Mouse (Mus musculus) forebrain, embryonic 16.5 days (tissue): ENCODE data around the gene Adam11. TPM values are rescaled to one million over a fixed set of nuclear protein-coding genes. Genes with fewer than 3 reads are reported as not detected.
A peak's percentile ranks its signal among the peaks of the same experiment; 100 is the strongest.

ENCODE experiments used
- ATAC-seq: fragments of 200-750 bp; cut with Nextera tagmentation; 2 replicates; pipeline ENCODE4 v1.8.0; 2017; ENCODE audit warnings: mild to moderate bottlenecking, moderate library complexity
- H3K27ac ChIP-seq: fragments of 300-500 bp; sonication (generic); 2 replicates; pipeline ENCODE4 v1.5.1; 2014; ENCODE audit warnings: low read length, control low read depth
- H3K27me3 ChIP-seq: fragments of 300-500 bp; sonication (generic); replicated peaks from 2 replicates; pipeline ENCODE4 v1.6.1; 2014; ENCODE audit warnings: low read length; ENCODE audit not compliant: control insufficient read depth, insufficient read depth
- H3K36me3 ChIP-seq: fragments of 300-500 bp; sonication (generic); 2 replicates; pipeline ENCODE4 v1.6.1; 2014; ENCODE audit not compliant: control insufficient read depth, insufficient read depth
- H3K4me1 ChIP-seq: fragments of 300-500 bp; sonication (generic); replicated peaks from 2 replicates; pipeline ENCODE4 v1.6.1; 2014; ENCODE audit warnings: low read length; ENCODE audit not compliant: control insufficient read depth, insufficient read depth
- H3K4me2 ChIP-seq: fragments of 300-500 bp; sonication (generic); 2 replicates; pipeline ENCODE4 v1.6.1; 2014; ENCODE audit warnings: mild to moderate bottlenecking, low read length, control low read depth
- H3K4me3 ChIP-seq: fragments of 300-500 bp; sonication (generic); replicated peaks from 2 replicates; pipeline ENCODE4 v1.5.1; 2014; ENCODE audit warnings: mild to moderate bottlenecking, low read length, control low read depth
- H3K9ac ChIP-seq: fragments of 300-500 bp; sonication (generic); replicated peaks from 2 replicates; pipeline ENCODE4 v1.6.1; 2014; ENCODE audit warnings: low read depth, low read length, control low read depth
- H3K9me3 ChIP-seq: fragments of 300-500 bp; sonication (generic); 2 replicates; pipeline ENCODE4 v1.6.1; 2016; ENCODE audit warnings: low read length; ENCODE audit not compliant: control insufficient read depth
- WGBS: fragments of 180-500 bp; shearing (Covaris S2); extraction: QIAGEN DNeasy Blood & Tissue Kit; methylation state at CpG from one replicate; pipeline ENCODE4 v1.1.7; 2014; 5-methylcytosine and 5-hydroxymethylcytosine counted together
- polyA plus RNA-seq: library from polyadenylated mRNA; unstranded; fragments of >200 nt; fragmentation: Nextera tagmentation; extraction: Ambion mirVana; gene quantifications from 2 replicates; pipeline ENCODE4 v1.2.1, GENCODE M21; 2015

The Adam11 gene
- polyA plus RNA-seq, 1 experiment from 2014 or later, result 33.7 TPM

DNA sequence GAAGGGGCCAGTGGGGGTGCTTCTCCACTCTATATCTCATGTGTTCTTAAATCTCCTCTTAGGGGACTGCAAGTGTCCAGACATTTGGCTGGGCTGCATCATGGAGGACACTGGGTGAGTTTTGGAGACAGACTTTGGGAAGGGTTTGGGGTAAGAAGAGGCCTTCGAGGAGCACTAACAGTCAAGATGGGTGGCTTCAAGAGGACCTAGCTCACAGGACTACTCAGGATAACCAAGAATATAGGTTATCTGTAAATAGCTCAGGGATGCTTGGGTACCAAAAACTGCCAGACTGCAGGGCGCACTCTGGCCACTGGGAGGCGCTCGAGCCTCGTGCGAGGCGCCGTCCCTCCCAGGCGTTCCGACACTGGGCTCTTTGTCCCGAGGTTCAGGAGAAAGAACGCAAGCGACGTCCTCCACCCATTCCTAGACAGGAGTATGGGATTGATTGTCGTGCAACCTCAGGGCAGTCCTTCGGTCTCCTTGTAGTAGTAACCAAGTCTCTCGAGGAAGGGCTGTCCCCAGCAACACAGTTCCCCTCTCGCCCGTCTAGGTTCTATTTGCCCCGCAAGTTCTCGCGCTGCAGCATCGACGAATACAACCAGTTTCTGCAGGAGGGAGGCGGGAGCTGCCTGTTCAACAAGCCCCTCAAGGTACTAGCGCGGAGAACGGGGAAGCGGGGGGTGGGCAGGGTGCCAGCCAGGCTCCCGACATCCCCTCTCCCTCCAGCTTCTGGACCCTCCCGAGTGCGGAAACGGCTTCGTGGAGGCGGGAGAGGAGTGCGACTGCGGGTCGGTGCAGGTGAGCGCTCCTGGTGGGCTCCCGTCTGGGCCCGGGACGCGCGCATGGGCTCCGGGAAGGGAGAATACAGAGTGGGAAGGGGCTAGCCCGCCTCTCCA, 12.7 kb downstream of the Adam11 start:
- Histone ChIP-seq H3K9me3 (no peaks in the 10 kb centered on the region), H3K27me3 (no peaks in the 10 kb centered on the region), H3K36me3 (no peaks in the 10 kb centered on the region; the same call in 1 of the 2 replicates), H3K9ac (peak overlapping the region; percentile 93), H3K4me2 (peak overlapping the region; percentile 94), H3K4me1 (peaks cover 39% of the 10 kb centered on the region), H3K27ac (peak overlapping the region; percentile 96), H3K4me3 (peak overlapping the region; percentile 73)
- under 1% methylated on average over 46 of the region's 46 CpGs for WGBS
- ATAC-seq, result peak; percentile 61

DNA sequence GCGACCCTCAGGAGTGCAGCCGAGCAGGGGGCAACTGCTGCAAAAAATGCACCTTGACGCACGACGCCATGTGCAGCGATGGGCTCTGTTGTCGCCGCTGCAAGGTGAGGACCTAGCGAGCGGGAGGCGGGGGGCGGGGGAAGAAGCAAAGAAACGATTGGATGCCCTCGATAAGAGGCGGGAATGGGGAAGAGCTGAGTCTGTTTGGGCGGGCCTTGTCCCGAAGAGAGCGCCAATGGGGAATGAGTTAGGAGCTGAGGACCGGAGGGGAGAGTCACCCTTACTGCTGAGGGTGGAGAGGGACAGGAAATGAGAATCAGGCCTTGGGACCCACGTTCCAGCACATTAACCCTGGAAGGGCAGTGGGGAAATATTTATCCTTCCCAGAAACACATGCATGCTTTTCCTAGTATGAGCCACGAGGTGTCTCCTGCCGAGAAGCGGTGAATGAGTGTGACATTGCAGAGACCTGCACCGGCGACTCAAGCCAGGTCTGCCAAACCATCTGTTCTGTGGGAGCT, 13.4 kb downstream of the Adam11 start:
- H3K9ac ChIP-seq, result peak overlapping the region; percentile 93
- H3K4me3 ChIP-seq, result peak overlapping the region; percentile 73
- peak overlapping the region; percentile 94 for H3K4me2 ChIP-seq
- ATAC-seq, result peak; percentile 88
- WGBS, result 1% methylated on average over 24 of the region's 25 CpGs
- no peaks in the 10 kb centered on the region for H3K27me3 ChIP-seq
- peak overlapping the region; percentile 96 for H3K27ac ChIP-seq
- no peaks in the 10 kb centered on the region; the same call in 1 of the 2 replicates for H3K36me3 ChIP-seq
- H3K9me3 ChIP-seq, result no peaks in the 10 kb centered on the region
- peaks cover 39% of the 10 kb centered on the region for H3K4me1 ChIP-seq

DNA sequence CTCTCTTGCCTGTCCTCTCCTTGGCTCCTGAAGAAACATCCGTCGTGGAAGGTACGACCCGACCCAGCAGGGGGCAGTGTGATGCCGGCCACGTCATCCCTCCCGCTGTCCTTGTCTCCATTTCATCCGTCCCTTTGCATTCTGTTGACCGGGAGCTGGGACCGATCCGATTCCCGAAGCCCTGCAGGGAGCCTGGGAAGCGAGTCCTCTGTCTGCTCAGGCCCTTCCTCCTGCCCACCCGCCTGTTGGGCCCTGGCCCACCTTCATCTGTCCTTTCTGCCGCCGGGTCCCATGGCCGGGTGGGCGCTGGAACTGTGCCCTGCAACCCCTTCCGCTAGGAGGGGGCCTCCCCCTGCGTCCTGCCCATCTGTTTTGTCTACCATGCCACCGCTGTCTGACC, 16.4 kb downstream of the Adam11 start:
- ATAC-seq, result no peak

DNA sequence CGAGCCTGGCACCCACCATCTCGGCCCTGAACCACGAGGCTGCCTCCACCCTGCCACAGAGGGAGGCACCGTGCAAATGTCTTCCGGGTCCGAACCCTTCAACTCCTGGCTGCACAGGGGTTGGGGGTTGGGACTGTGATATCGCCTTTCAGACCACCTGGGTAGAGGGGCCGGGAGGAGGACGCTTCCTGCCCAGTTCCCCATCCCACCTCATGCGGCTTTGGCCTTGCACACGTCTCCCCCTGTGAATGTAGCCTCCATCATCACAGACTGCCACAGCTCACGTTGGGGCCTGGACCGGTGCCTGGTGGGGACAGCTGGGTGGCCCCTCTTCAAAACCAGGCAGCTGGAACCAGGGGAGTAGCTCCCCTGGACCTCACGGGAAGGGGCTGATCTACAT, 16.9 kb downstream of the Adam11 start:
- peak overlapping the region; percentile 56 for H3K9ac ChIP-seq

More for the DNA sequence above, 16.4 kb downstream of the Adam11 start:
- Histone ChIP-seq H3K27ac (no peak overlapping the region), H3K27me3 (no peaks in the 10 kb centered on the region), H3K4me2 (peak overlapping the region; percentile 45), H3K4me1 (peaks cover 30% of the 10 kb centered on the region), H3K4me3 (0 out of 2 replicates have a peak overlapping the region, but pooled peaks have one; percentile 11), H3K9me3 (no peaks in the 10 kb centered on the region), H3K36me3 (no peaks in the 10 kb centered on the region; the same call in 1 of the 2 replicates), H3K9ac (peak overlapping the region; percentile 56)
- WGBS, result 28% methylated on average over 21 of the region's 21 CpGs

DNA sequence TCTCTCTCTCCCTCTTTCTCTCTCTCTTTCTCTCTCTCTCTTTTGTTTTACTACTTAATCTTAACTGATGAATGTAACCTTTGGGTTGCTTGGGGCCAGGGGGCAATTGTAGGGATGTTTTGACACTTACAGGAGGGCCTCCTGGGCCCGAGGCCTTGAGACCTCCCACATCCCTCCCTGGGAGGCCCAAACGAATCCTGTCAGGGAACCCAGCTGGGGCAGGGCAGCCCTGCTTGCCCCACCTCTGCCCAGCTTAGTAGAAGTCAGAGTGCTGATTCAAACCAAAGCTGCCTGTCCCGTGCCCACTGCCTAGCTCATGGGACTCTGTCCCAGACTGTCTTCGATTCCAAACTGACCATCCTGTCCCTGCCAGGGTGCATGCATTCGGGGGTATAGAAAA, 17.4 kb downstream of the Adam11 start:
- Histone ChIP-seq H3K9me3 (no peaks in the 10 kb centered on the region), H3K4me3 (no peak overlapping the region), H3K4me1 (peaks cover 21% of the 10 kb centered on the region), H3K4me2 (no peak overlapping the region), H3K9ac (no peak overlapping the region), H3K36me3 (no peaks in the 10 kb centered on the region; the same call in 1 of the 2 replicates), H3K27ac (no peak overlapping the region), H3K27me3 (no peaks in the 10 kb centered on the region)
- no peak for ATAC-seq
- whole genome bisulfite sequencing, result 42% methylated on average over 5 of the region's 5 CpGs

More for the DNA sequence above, 16.9 kb downstream of the Adam11 start:
- Histone ChIP-seq H3K27me3 (no peaks in the 10 kb centered on the region), H3K4me1 (peaks cover 25% of the 10 kb centered on the region), H3K36me3 (no peaks in the 10 kb centered on the region; the same call in 1 of the 2 replicates), H3K9me3 (no peaks in the 10 kb centered on the region), H3K27ac (no peak overlapping the region), H3K4me2 (no peak overlapping the region; the same call in 1 of the 2 replicates), H3K4me3 (no peak overlapping the region)
- WGBS, result 34% methylated on average over 14 of the region's 14 CpGs
- ATAC-seq, result no peak

DNA sequence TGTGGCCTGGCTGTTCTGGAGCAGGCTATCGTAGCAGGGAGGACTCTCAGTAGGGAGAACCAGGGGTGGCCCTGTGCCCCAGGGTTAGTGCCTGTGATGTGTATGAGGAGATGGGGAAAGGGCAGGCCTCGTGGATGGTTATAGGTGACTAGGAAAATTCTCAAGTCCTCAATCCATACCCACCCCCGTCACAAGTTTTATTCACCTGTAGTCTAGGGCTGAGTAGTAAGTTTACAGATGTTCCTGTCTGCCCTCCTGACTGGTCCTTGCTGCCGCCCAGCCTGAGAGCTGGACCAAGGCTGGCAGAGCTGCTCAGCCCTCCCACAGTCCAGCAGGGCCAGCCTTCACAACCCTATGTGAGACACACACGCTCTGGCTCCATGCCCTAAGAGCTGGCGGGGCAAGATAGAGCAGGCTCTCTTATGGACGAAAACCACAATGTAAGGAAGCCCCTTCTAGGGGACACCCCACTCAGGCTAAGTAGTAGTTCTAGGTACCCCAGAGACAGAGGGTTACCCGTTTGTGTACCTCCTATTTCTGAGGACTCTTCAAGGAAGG, 17.9 kb downstream of the Adam11 start:
- no peak overlapping the region for H3K4me3 ChIP-seq
- no peaks in the 10 kb centered on the region for H3K27me3 ChIP-seq
- no peak for ATAC-seq
- H3K9me3 ChIP-seq, result no peaks in the 10 kb centered on the region
- no peak overlapping the region for H3K4me2 ChIP-seq
- 80% methylated on average over 8 of the region's 8 CpGs for WGBS
- no peak overlapping the region for H3K9ac ChIP-seq
- no peaks in the 10 kb centered on the region; the same call in 1 of the 2 replicates for H3K36me3 ChIP-seq
- H3K27ac ChIP-seq, result no peak overlapping the region
- peaks cover 19% of the 10 kb centered on the region for H3K4me1 ChIP-seq

DNA sequence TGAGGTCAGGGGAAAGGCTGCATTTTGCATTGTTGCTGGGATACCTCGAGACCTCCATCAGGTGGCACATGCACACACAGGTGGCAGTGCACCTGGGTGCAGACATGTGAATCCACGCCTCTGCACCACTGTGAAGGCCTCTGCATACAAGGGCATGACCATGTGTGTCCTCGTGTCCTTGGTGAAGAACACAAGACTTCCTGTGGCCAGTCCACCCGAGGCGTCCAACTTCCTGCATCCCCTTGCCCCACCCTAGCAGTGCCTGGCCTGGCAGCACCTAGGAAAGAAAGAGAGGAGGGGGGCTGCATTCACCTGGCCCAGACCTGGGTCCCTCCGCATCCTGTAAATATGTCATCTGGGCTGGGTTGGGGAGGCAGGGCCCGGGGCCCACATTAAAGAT, 18.6 kb downstream of the Adam11 start:
- H3K4me1 ChIP-seq, result peaks cover 19% of the 10 kb centered on the region
- H3K4me2 ChIP-seq, result no peak overlapping the region
- H3K27me3 ChIP-seq, result no peaks in the 10 kb centered on the region
- no peak overlapping the region for H3K27ac ChIP-seq
- WGBS, result 84% methylated on average over 7 of the region's 7 CpGs
- no peak overlapping the region for H3K9ac ChIP-seq
- no peak for ATAC-seq
- no peaks in the 10 kb centered on the region; the same call in 1 of the 2 replicates for H3K36me3 ChIP-seq
- no peak overlapping the region for H3K4me3 ChIP-seq
- H3K9me3 ChIP-seq, result no peaks in the 10 kb centered on the region

DNA sequence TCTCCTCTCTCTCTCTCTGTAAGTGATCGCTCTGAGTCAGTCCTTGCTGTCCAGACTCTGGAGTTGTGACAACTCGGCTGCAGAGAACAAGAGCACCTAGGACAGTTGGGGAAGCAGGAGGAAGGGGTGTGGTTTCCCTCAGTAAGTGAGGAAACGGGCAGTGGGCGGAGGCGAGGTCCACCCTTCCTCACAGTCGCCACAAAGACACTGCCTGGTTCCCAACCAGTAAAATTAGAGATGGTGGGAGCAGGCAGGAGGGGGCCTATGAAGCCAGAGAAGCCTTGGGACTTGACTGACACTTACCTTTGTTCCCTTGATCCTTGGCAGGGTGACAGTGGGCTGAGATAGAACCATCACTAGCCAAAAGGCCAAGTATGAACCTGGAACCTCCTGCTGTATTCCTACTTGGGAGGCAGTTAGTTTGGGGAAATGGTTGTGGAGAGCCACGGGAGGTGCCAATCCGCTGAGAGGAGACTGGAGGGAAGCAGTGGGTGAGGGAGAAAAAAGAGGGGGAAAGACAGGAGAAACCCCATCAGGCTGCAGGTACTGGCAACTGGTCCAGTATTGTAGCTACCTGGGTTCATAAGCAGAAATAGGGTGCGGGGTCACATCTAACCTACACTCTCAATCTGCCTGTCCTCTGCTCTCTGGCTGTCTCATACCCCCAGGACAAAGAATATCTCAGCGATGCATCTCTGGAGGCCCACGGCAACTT, 19.2 kb downstream of the Adam11 start:
- Histone ChIP-seq H3K4me1 (peaks cover 13% of the 10 kb centered on the region), H3K9me3 (no peaks in the 10 kb centered on the region), H3K9ac (0 out of 2 replicates have a peak overlapping the region, but pooled peaks have one; percentile 26), H3K4me2 (no peak overlapping the region), H3K27me3 (no peaks in the 10 kb centered on the region), H3K27ac (no peak overlapping the region), H3K4me3 (no peak overlapping the region), H3K36me3 (no peaks in the 10 kb centered on the region; the same call in 1 of the 2 replicates)
- 47% methylated on average over 11 of the region's 11 CpGs for WGBS
- ATAC-seq, result no peak

DNA sequence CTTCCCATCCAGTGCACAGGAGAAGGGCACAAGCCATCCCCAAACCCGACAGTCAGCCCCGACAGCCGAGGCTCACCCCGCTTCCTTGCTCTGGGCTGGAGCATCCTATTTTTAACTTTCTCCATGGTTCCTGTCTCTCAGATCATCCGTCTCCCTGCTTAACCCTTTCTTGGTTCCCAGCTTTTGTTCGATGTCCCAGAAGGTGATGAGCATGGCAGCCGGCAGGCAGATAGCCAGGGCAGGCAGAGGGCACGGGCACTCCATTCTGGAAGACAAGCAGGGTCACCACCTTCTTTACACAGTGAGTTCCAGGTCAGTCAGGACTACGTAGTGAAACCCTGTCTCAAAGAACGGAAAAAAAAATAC, 19.7 kb downstream of the Adam11 start:
- H3K9me3 ChIP-seq, result no peaks in the 10 kb centered on the region
- H3K4me1 ChIP-seq, result peaks cover 9% of the 10 kb centered on the region
- H3K27me3 ChIP-seq, result no peaks in the 10 kb centered on the region
- H3K9ac ChIP-seq, result no peak overlapping the region
- no peak overlapping the region for H3K4me2 ChIP-seq
- no peak overlapping the region for H3K27ac ChIP-seq
- H3K36me3 ChIP-seq, result no peaks in the 10 kb centered on the region; the same call in 1 of the 2 replicates
- WGBS, result 68% methylated on average over 10 of the region's 10 CpGs
- no peak overlapping the region for H3K4me3 ChIP-seq
- no peak for ATAC-seq
